Mouse (Mus musculus) kidney, postnatal 10 days (tissue): ENCODE results near the gene Pex7.
"Not testable (repeated sequence)": the region's sequence is repeated elsewhere in the genome, so short reads cannot be mapped to it uniquely, and the experiment has no call there.

ENCODE experiments used
- DNase-seq: peaks from one replicate; pipeline ENCODE4 v3.0.0; 2021; ENCODE audit warnings: mixed read lengths

The Pex7 gene

DNA sequence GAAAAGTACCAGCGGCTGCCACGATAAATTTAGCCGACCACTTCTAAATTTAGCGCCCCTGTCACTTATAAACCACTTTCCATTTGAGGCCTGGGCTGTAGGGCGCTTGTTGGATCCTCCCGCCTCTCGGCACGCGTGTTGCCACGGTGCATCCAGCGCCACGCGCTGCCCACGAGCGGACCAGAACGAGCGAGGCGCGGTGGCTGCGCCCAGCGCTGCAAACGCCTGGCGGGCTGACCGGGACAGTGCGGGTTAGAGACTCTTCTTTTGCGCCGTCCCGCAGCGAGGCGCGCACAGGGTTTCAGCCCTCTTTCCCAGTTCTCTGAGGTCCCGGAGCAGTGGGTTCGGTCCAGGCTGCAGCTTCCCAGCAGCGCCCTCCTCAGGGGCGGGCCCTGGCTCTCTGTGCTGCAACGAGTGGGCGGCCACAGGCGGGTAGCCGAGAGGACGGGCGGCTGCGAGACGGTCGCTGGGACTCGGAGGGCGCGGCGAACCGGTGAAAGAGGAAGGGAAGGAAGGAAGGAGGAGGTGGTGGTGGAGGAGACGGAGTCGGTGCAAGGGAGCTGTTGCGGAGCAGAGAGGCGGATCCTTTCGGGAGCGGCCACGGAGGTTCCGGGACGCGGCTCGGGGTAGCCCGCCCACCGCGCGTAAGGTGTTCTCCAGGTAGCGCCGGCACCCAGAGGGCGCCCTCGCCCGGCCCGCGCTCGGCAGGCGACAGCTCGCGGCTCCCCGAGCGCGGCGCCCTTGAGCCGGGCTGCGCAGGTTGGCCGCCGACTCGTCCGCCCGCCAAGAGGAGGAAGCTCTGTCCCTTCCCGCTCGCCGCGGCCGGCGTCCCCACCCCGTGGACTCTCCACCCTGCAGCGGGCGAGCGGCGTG lies 26.3 kb upstream of the Pex7 start:
- DNase-seq: peak; percentile 91

DNA sequence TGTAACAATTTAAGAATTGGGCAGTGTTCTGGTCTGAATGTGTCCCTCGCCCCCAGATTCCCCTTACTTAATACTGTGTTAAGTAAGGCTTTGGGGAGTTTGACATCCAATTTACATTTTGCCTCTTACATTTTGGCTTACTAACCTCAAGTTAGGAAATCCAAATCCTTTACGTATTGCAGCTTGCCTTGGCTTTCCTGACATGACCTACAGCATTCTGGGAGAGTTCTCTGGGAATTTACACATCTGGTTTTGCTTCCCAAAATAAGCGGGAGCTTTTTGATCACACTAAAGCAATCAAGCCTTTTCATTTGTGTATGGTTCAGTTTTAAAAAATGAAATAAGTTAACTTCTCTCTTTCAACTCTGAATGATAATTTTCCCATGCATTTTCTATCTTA lies 25.5 kb upstream of the Pex7 start:
- no peak for DNase-seq

GRCm38 (mm10) chr10:19928205-19928604 lies 20.7 kb upstream of the Pex7 start:
- no peak for DNase-seq

- not testable (repeated sequence) for DNase-seq
These were observed 19.0 kb upstream of the Pex7 start for GRCm38 (mm10) chr10:19926391-19926897.

GRCm38 (mm10) chr10:19924256-19924655 lies 16.8 kb upstream of the Pex7 start:
- no peak for DNase-seq

- no peak for DNase-seq
These were observed 14.9 kb upstream of the Pex7 start for GRCm38 (mm10) chr10:19922410-19922809.

GRCm38 (mm10) chr10:19915301-19915700 lies 7.8 kb upstream of the Pex7 start:
- peak; percentile 76 for DNase-seq

GRCm38 (mm10) chr10:19913806-19914205 lies 6.3 kb upstream of the Pex7 start:
- DNase-seq: no peak

- no peak for DNase-seq
These were observed 4.1 kb upstream of the Pex7 start for GRCm38 (mm10) chr10:19911583-19911982.

DNA sequence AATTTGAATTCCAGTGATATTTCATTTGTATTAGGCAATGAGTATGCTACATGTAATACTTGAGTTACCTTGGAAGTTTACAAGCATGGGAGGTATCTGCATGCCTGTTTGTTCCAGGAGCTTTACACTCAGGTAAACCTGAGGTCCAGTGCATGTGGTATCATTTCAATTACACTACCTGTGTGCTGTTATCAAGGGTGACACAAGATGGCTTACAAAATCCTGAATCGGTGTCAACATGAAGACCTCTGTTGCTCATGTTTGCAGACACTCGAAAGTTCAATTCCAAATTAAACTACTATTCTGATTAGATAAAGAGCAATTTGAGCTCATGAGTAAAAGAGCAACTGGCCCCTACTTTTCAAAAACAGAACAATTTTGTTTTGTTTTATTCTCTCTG lies 3.0 kb upstream of the Pex7 start:
- DNase-seq: no peak

DNA sequence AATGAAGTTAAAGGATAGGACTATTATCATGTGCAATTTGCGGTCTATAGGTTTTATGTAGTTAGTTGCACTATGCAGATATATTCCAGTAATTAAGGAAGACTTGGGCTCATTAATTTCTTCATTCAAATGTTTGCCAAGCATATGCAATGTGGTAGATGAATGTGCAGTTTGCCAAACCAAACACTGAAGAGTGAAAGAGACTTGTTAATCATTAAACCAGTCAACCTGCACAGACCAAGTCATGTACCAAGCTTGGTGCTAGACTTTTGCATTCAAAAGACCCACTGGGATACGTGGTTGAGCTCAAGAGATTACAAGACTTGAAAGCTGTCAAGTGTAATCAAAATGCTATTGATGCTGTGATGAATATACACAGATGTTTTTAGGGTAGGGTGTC lies 587 bp upstream of the Pex7 start:
- DNase-seq: no peak

DNA sequence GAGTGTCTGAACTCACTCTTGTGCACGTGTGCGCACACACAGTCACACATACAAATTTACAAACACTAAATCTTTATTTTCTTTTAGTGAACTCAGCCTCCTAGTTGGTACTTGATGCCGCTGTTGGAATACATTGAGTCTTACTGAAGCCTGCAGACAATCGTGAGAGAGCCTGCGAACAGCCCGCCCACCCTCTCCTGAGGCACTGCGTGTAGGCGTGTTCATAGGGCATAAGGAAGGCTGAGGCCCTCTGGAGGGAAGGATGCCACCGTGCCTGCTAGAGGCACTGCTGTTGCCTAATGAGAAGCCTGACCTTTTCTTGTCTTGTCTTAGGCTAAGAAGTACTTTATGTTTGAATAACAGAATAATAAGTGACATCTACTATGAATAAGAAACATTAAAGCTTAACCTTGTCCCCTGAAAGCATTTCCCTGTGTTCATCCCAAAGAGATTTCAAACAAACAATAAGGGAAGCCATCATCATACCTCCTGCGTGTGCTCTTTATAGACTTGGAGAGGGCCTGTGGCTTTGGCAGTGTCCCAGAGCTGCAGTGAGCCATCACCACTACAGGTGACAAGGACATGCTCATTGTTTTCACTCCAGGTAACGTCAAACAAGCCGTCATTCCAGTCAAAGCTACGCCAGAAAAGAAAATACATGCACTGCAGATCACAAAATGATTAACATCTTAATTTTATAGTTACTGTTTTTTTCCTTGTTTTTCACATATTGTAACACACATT lies 3.2 kb downstream of the Pex7 start:
- no peak for DNase-seq

DNA sequence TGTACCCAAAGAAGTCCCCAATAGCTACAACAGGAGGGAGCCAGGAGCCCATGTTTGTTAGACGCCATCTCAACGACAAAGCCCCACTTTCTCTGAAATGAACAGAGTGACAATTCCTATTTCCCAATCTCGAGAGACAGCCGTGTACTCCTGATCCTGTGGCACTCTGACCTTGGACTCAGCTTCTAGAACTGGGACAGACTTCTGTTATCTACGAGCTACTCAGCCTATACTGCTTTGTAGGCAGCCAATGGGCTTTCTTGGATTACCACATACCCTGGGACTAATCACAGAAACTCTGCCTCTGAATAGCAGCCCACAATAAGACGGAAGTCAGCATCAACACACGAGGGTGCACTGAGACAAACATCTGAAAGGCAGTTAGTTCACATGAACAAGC lies 5.5 kb downstream of the Pex7 start:
- no peak for DNase-seq

DNA sequence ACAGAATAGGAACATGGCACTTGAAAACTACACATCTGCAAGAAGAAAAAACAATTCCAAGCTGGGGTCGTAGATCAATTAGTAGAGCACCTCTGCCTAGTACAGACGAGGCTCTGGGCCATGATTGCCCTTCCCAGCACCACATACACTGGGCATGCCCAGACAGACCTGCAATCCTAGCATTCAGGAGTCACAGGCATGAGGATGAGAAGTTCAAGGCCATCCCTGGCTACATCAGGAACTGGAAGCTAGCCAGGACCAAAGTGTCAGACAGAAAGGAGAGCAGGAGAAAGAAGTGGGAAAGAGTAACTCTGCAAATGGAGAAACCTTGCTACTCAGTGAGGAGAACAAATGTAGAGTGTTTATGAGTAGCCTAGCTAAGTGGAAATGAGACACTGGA lies 7.3 kb downstream of the Pex7 start:
- no peak for DNase-seq

GRCm38 (mm10) chr10:19893976-19894375 lies 13.5 kb downstream of the Pex7 start:
- DNase-seq: peak; percentile 51

DNA sequence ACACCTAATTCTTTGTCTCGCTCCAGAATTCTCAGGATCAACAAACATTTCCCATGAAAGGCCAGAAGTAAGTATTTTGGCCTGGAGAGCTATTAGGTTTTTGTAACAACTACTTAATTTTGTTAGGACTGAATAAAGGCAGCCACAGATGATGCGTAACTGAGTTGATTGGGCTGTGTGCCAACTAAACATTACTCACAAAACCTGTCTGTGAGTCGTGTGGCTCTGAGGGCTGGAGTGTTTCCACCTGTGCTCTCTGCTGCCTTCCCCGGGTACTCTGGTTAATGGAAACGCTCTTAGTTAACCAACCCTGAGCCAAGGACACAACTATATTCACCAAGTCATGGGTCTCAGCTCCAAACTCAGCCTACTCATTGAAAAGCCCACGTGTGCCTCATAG lies 14.3 kb downstream of the Pex7 start:
- no peak for DNase-seq

DNA sequence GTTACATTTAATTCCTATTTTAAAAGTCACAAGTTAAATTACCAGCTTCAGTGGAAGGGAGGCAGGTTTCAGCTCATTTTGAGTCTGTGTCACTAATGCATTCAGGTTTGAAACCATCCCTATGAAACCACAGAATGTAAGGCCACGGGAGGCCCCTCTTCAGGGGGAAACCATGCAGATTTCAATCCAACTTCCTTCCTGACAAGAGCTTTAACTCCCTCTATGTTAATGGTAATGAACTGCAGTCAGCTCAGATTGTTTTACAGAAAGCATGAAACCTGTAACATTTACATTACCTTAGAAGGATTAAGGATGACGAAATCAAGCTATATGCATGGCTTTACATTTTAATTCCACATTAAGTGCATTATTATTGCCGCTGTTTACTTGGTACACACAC lies 15.8 kb downstream of the Pex7 start:
- DNase-seq: no peak

DNA sequence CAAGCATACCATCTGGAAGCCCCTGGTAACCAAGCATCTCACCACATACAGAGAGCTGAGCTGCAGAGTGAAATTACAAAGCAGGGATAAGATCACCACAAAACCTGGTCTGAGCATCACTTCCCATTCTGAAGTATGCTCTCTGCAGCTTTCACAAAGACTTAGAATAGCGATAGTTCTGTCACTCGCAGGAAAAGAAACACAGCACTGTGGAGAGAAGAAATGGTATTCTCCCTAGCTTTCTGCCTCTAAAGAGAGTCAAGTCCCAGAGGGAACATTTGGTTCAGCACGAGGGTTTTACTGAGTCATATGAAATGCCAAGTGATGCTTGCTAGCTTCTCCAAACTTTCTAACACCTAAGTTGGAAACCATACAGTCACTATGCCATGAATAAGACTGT lies 17.6 kb downstream of the Pex7 start:
- DNase-seq: no peak

DNA sequence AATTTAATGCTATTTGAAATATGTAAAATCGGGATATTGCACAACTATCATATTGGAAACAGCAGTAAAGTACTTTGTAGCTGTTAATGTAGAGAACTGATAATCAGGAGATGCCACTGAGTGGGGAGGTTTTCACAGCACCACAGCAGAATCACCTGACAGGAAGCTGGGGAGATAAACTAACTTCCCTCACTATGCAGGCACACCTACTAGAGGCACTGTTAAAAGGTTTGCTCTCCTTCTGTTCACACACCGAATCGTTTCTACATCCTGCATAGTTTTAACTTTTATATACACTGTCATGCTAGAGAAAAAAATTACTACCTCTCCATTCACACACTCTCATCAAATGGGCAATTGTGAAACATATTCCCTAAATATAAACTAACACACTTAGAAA lies 21.2 kb downstream of the Pex7 start:
- DNase-seq: no peak

GRCm38 (mm10) chr10:19884409-19884808 lies 23.1 kb downstream of the Pex7 start:
- DNase-seq: no peak

GRCm38 (mm10) chr10:19880437-19880836 lies 27.1 kb downstream of the Pex7 start:
- no peak for DNase-seq

GRCm38 (mm10) chr10:19879161-19879560 lies 28.3 kb downstream of the Pex7 start:
- DNase-seq: no peak

- no peak for DNase-seq
These were observed 29.8 kb downstream of the Pex7 start for GRCm38 (mm10) chr10:19877679-19878078.

- no peak for DNase-seq
These were observed 30.2 kb downstream of the Pex7 start for GRCm38 (mm10) chr10:19877257-19877656.
